Mouse (Mus musculus) liver, embryonic 15.5 days (tissue): ENCODE data around the gene Dock11. TPM values are rescaled to one million over a fixed set of nuclear protein-coding genes. Genes with fewer than 3 reads are reported as not detected.

Source experiments
- ATAC-seq: fragments of 200-750 bp; cut with Nextera tagmentation; 2 replicates; pipeline ENCODE4 v1.8.0; 2017; ENCODE audit warnings: moderate number of reproducible peaks, mild to moderate bottlenecking, moderate library complexity; ENCODE audit not compliant: insufficient read depth
- H3K27ac ChIP-seq: fragments of 300-500 bp; sonication (generic); replicated peaks from 2 replicates; pipeline ENCODE4 v1.5.1; 2015; ENCODE audit warnings: mild to moderate bottlenecking, inconsistent platforms
- H3K27me3 ChIP-seq: fragments of 300-500 bp; sonication (generic); 2 replicates; pipeline ENCODE4 v1.6.1; 2015; ENCODE audit warnings: mild to moderate bottlenecking, inconsistent platforms
- H3K36me3 ChIP-seq: fragments of 300-500 bp; sonication (generic); replicated peaks from 2 replicates; pipeline ENCODE4 v1.6.1; 2015; ENCODE audit warnings: moderate library complexity, mild to moderate bottlenecking, inconsistent platforms
- H3K4me1 ChIP-seq: fragments of 300-500 bp; sonication (generic); replicated peaks from 2 replicates; pipeline ENCODE4 v1.6.1; 2015; ENCODE audit warnings: inconsistent platforms
- H3K4me2 ChIP-seq: fragments of 300-500 bp; sonication (generic); 2 replicates; pipeline ENCODE4 v1.6.1; 2015; ENCODE audit warnings: moderate library complexity, mild to moderate bottlenecking, inconsistent platforms
- H3K4me3 ChIP-seq: fragments of 300-500 bp; sonication (generic); replicated peaks from 2 replicates; pipeline ENCODE4 v1.5.1; 2015; ENCODE audit warnings: mild to moderate bottlenecking, inconsistent platforms
- H3K9ac ChIP-seq: fragments of 300-500 bp; sonication (generic); 2 replicates; pipeline ENCODE4 v1.6.1; 2015; ENCODE audit warnings: moderate library complexity, mild to moderate bottlenecking, inconsistent platforms
- H3K9me3 ChIP-seq: fragments of 300-500 bp; sonication (generic); replicated peaks from 2 replicates; pipeline ENCODE4 v1.6.1; 2016; ENCODE audit warnings: inconsistent platforms
- WGBS: fragments of 180-500 bp; shearing (Covaris S2); methylation state at CpG from one replicate; pipeline ENCODE4 v1.1.7; 2015; ENCODE audit warnings: mixed read lengths; ENCODE audit not compliant: insufficient replicate concordance; 5-methylcytosine and 5-hydroxymethylcytosine counted together
- polyA plus RNA-seq: library from polyadenylated mRNA; unstranded; fragments of >200 nt; fragmentation: Nextera tagmentation; extraction: Ambion mirVana; gene quantifications from 2 replicates; pipeline ENCODE4 v1.2.1, GENCODE M21; 2015

The Dock11 gene
- polyA plus RNA-seq, 1 experiment from 2014 or later = 2.9 TPM

GRCm38 (mm10) chrX:36111622-36112421 is 223.2 kb downstream of the Dock11 start, which contains the start of gene Il13ra1:
TSS of gene Il13ra1 (plus strand) at chrX:36112110.
- peaks cover 17% of the 10 kb centered on the region for H3K27me3 ChIP-seq
- H3K9ac ChIP-seq = no peak within 1 kb of the TSS
- H3K4me3 ChIP-seq = peak within 1 kb of the TSS; percentile 43
- H3K4me2 ChIP-seq = peak within 1 kb of the TSS; percentile 50
- H3K9me3 ChIP-seq = no peaks in the 10 kb centered on the region
- H3K4me1 ChIP-seq = no peaks in the 10 kb centered on the region
- WGBS = 14% methylated on average over 48 of the region's 51 CpGs
- ATAC-seq = 0 out of 2 replicates have a peak, but pooled peaks have one; percentile 28
- H3K27ac ChIP-seq = no peak within 1 kb of the TSS
- no peaks in the 10 kb centered on the region for H3K36me3 ChIP-seq

GRCm38 (mm10) chrX:36112422-36112750 is 223.8 kb downstream of the Dock11 start:
- H3K4me3 ChIP-seq = peak overlapping the region; percentile 43
- H3K9me3 ChIP-seq = no peaks in the 10 kb centered on the region
- H3K27ac ChIP-seq = no peak overlapping the region
- no peak overlapping the region for H3K9ac ChIP-seq
- WGBS = 27% methylated on average over 5 of the region's 9 CpGs
- no peaks in the 10 kb centered on the region for H3K4me1 ChIP-seq
- no peaks in the 10 kb centered on the region for H3K36me3 ChIP-seq
- peaks cover 17% of the 10 kb centered on the region for H3K27me3 ChIP-seq
- H3K4me2 ChIP-seq = peak overlapping the region; percentile 50
- no peak for ATAC-seq

- H3K4me3 ChIP-seq = no peak overlapping the region
- no peaks in the 10 kb centered on the region for H3K4me1 ChIP-seq
- no peaks in the 10 kb centered on the region for H3K9me3 ChIP-seq
- no peak overlapping the region for H3K9ac ChIP-seq
- H3K36me3 ChIP-seq = no peaks in the 10 kb centered on the region
- peaks cover 17% of the 10 kb centered on the region for H3K27me3 ChIP-seq
- WGBS = 57% methylated on average over 4 of the region's 4 CpGs
- ATAC-seq = no peak
- no peak overlapping the region for H3K4me2 ChIP-seq
- no peak overlapping the region for H3K27ac ChIP-seq
Measured at GRCm38 (mm10) chrX:36115171-36115570, 226.5 kb downstream of the Dock11 start.

Other genes with a start within 250 kb of the Dock11 start
- 5.4 and 6.0 TPM in 2 replicates for gene Il13ra1, start 223.3 kb downstream of the Dock11 start, polyA plus RNA-seq